Mouse (Mus musculus): ENCODE measurements at regions not wholly inside any gene's neighbourhood (a gene's known extent, or its start where the extent isn't known, plus 50 kb on each side); places are given as distances from the start of the nearest gene placed in this dataset.

- no peak for DNase-seq (ENCODE audit: extremely low spot score, low spot score)
Measured at GRCm38 (mm10) chr10:26434586-26434985, 58.8 kb upstream of the L3mbtl3 start.

- no peak for DNase-seq (ENCODE audit: extremely low spot score, low spot score)
Measured at GRCm38 (mm10) chr10:26440720-26441119, 64.9 kb upstream of the L3mbtl3 start.

GRCm38 (mm10) chr10:26484311-26484710 lies 108.5 kb upstream of the L3mbtl3 start:
- no peak for DNase-seq (ENCODE audit: extremely low spot score, low spot score)

- DNase-seq (ENCODE audit: extremely low spot score, low spot score): no peak
Measured at GRCm38 (mm10) chr10:26491351-26491750, 115.6 kb upstream of the L3mbtl3 start.

- no peak for DNase-seq (ENCODE audit: extremely low spot score, low spot score)
Measured at GRCm38 (mm10) chr10:26492146-26492545, 116.4 kb upstream of the L3mbtl3 start.

GRCm38 (mm10) chr10:26492856-26493484 lies 117.2 kb upstream of the L3mbtl3 start:
- DNase-seq (ENCODE audit: extremely low spot score, low spot score): no peak

GRCm38 (mm10) chr10:26493801-26494200 lies 118.0 kb upstream of the L3mbtl3 start:
- no peak for DNase-seq (ENCODE audit: extremely low spot score, low spot score)

- no peak for DNase-seq (ENCODE audit: extremely low spot score, low spot score)
Measured at GRCm38 (mm10) chr10:26494380-26494781, 118.6 kb upstream of the L3mbtl3 start.

GRCm38 (mm10) chr10:26500265-26500935 lies 124.6 kb upstream of the L3mbtl3 start:
- no peak for DNase-seq (ENCODE audit: extremely low spot score, low spot score)

GRCm38 (mm10) chr10:26520879-26521278 lies 145.1 kb upstream of the L3mbtl3 start:
- no peak for DNase-seq (ENCODE audit: extremely low spot score, low spot score)

- DNase-seq (ENCODE audit: extremely low spot score, low spot score): no peak
Measured at GRCm38 (mm10) chr10:26525848-26526546, 150.2 kb upstream of the L3mbtl3 start.

- no peak for DNase-seq (ENCODE audit: extremely low spot score, low spot score)
Measured at GRCm38 (mm10) chr10:26540189-26540588, 164.4 kb upstream of the L3mbtl3 start.

- DNase-seq (ENCODE audit: extremely low spot score, low spot score): no peak
Measured at GRCm38 (mm10) chr10:26544061-26544460, 168.3 kb upstream of the L3mbtl3 start.

- no peak for DNase-seq (ENCODE audit: extremely low spot score, low spot score)
Measured at GRCm38 (mm10) chr10:26544796-26545195, 169.0 kb upstream of the L3mbtl3 start.

GRCm38 (mm10) chr10:26556246-26556645 lies 180.5 kb upstream of the L3mbtl3 start:
- no peak for DNase-seq (ENCODE audit: extremely low spot score, low spot score)

- no peak for DNase-seq (ENCODE audit: extremely low spot score, low spot score)
Measured at GRCm38 (mm10) chr10:26558118-26558517, 182.3 kb upstream of the L3mbtl3 start.

- DNase-seq (ENCODE audit: extremely low spot score, low spot score): no peak
Measured at GRCm38 (mm10) chr10:26559323-26559722, 183.6 kb upstream of the L3mbtl3 start.

- no peak for DNase-seq (ENCODE audit: extremely low spot score, low spot score)
Measured at GRCm38 (mm10) chr10:26560456-26560855, 184.7 kb upstream of the L3mbtl3 start.

- no peak for DNase-seq (ENCODE audit: extremely low spot score, low spot score)
Measured at GRCm38 (mm10) chr10:26564462-26564861, 188.7 kb upstream of the L3mbtl3 start.

GRCm38 (mm10) chr10:26567613-26568012 lies 185.6 kb upstream of the Arhgap18 start:
- no peak for DNase-seq (ENCODE audit: extremely low spot score, low spot score)

- no peak for DNase-seq (ENCODE audit: extremely low spot score, low spot score)
Measured at GRCm38 (mm10) chr10:26570468-26570867, 182.8 kb upstream of the Arhgap18 start.

GRCm38 (mm10) chr10:26571377-26571776 lies 181.8 kb upstream of the Arhgap18 start:
- DNase-seq (ENCODE audit: extremely low spot score, low spot score): no peak
